Mouse (Mus musculus) CD4-positive, CD25-positive, alpha-beta regulatory T cell, adult 4 months (primary cell): ENCODE measurements around the gene Zfp711. TPM values are rescaled to one million over a fixed set of nuclear protein-coding genes. Genes with fewer than 3 reads are reported as not detected.

Experiments
- ATAC-seq: one replicate; pipeline ENCODE4 v1.8.0; 2017
- polyA plus RNA-seq, 2 experiments: library from polyadenylated mRNA; unstranded; fragments of 100-300 nt; shearing (Covaris generic); gene quantifications; one replicate each; pipeline ENCODE4 v1.2.1; 2017

The Zfp711 gene
- polyA plus RNA-seq, result not detected

GRCm38 (mm10) chrX:112600511-112601305, at the start of gene Zfp711:
Zfp711 (plus strand) TSS chrX:112600526.
- no peak for ATAC-seq

- ATAC-seq, result no peak
Observed at GRCm38 (mm10) chrX:112567716-112568115, 32.6 kb upstream of the Zfp711 start.

- no peak for ATAC-seq
Observed at GRCm38 (mm10) chrX:112601306-112602120, 1.2 kb downstream of the Zfp711 start.

GRCm38 (mm10) chrX:112675525-112675924, 75.2 kb downstream of the Zfp711 start:
- ATAC-seq, result no peak

GRCm38 (mm10) chrX:112680605-112681004, 80.3 kb downstream of the Zfp711 start:
- ATAC-seq, result no peak

Other genes with a start within 250 kb of the Zfp711 start
- gene Satl1, start 193.7 kb upstream of the Zfp711 start, polyA plus RNA-seq, result not detected
- not detected for gene 2010106E10Rik, start 105.3 kb upstream of the Zfp711 start, polyA plus RNA-seq
- gene Pof1b, start 98.1 kb downstream of the Zfp711 start, polyA plus RNA-seq, result not detected